ENCODE assay signal across 8 mouse cellular contexts in the genomic region with DNA sequence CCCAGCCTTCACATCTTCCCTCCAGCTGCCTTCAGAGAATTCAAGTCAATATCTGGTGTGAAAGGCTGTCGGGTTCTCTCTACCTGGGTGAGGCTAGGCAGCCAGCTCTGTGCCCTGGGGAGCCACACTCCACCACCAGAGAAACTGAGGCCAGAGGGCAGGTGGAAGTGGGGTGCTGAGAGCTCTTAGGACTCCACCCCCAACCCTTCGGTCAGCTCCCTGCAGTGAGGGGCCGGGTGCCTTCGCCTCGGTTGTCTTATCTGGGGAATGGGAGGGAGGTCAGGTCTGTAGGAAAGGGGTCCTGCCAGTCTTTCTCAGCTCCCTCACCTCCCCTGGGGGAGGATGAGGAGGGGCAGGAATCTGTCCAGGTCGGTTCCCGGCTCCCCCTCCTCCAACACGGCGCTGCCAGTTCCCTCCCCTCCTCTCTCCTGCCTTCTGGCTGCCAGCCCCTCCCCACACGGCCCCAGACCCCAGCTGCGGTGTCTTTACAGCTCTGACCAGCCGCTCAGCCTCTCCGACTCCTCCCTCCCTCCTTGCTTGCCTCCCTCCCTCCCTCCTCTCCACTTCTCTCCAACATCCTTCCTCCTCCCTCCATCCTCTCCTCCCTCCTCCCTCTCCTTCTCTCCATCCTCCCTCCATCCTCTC.
DNase-seq lines count a peak whose midpoint lies in the region; ATAC-seq and TF ChIP-seq lines count a peak whose summit lies in the region.

No protein-coding gene starts in this region.

- H3K4me1 ChIP-seq in lung, adult 2 months (ENCODE audit: control insufficient read depth, insufficient read depth, low read length) = peaks cover 29% of the 10 kb centered on the region
- peaks cover 44% of the 10 kb centered on the region for H3K4me1 ChIP-seq in intestine, embryonic 16.5 days (ENCODE audit: control insufficient read depth, insufficient read depth, low read length)
- peaks cover 14% of the 10 kb centered on the region for H3K4me1 ChIP-seq in lung, postnatal 0 days (ENCODE audit: insufficient read depth, low read depth, low read length)

- WGBS in lung, adult 2 months = 10% methylated on average over 12 of the region's 13 CpGs
- WGBS in intestine, embryonic 16.5 days = 6% methylated on average over 13 of the region's 13 CpGs
- 4% methylated on average over 13 of the region's 13 CpGs for WGBS in lung, postnatal 0 days

- ATAC-seq in intestine, embryonic 16.5 days = peak; percentile 72
- peak; percentile 63 for ATAC-seq in lung, postnatal 0 days

- peak overlapping the region; percentile 62 for H3K9ac ChIP-seq in intestine, embryonic 16.5 days (ENCODE audit: low read depth, low read length)
- H3K9ac ChIP-seq in lung, postnatal 0 days (replicated peaks; ENCODE audit: low read depth) = no peak overlapping the region

- peak overlapping the region; percentile 30 for H3K4me2 ChIP-seq in intestine, embryonic 16.5 days (ENCODE audit: low read depth, low read length)
- no peak overlapping the region; the same call in 1 of the 2 replicates for H3K4me2 ChIP-seq in lung, postnatal 0 days (replicated peaks; ENCODE audit: low read depth, low read length)

- H3K4me3 ChIP-seq in lung, adult 2 months (replicated peaks; ENCODE audit: extremely low read depth, low read depth, low read length) = no peak overlapping the region
- H3K4me3 ChIP-seq in intestine, embryonic 16.5 days (ENCODE audit: low read length) = peak overlapping the region; percentile 4; the same call in 1 of the 2 replicates
- no peak overlapping the region for H3K4me3 ChIP-seq in lung, postnatal 0 days (ENCODE audit: low read depth, low read length)

- H3K9me3 ChIP-seq in intestine, embryonic 16.5 days (ENCODE audit: control insufficient read depth, low read length) = 0 out of 2 replicates have a peak, but pooled peaks cover 3% of the 10 kb centered on the region
- H3K9me3 ChIP-seq in lung, postnatal 0 days (ENCODE audit: low read length) = no peaks in the 10 kb centered on the region

- no peaks in the 10 kb centered on the region for H3K36me3 ChIP-seq in intestine, embryonic 16.5 days (ENCODE audit: control insufficient read depth, insufficient read depth, low read length)
- H3K36me3 ChIP-seq in lung, postnatal 0 days (ENCODE audit: insufficient read depth, low read length) = no peaks in the 10 kb centered on the region

- no peak; the same call in 1 of the 2 replicates for TF ChIP-seq POLR2A in lung, adult 2 months (IDR thresholded peaks at IDR 0.05; ENCODE audit: borderline replicate concordance, extremely low read depth, low read depth, low read length)

- TF ChIP-seq EP300 in lung, postnatal 0 days (IDR thresholded peaks at IDR 0.05) = no peak

- H3K27ac ChIP-seq in intestine, embryonic 16.5 days (ENCODE audit: low read length) = peak overlapping the region; percentile 98
- H3K27ac ChIP-seq in lung, postnatal 0 days (ENCODE audit: low read length) = peak overlapping the region; percentile 81

- TF ChIP-seq CTCF in lung, adult 2 months (IDR thresholded peaks at IDR 0.05; ENCODE audit: insufficient read depth, low read length) = no peak
- TF ChIP-seq CTCF in lung, postnatal 0 days (IDR thresholded peaks at IDR 0.05) = no peak

- H3K27me3 ChIP-seq in intestine, embryonic 16.5 days (replicated peaks; ENCODE audit: control insufficient read depth, insufficient read depth, low read length) = no peaks in the 10 kb centered on the region
- no peaks in the 10 kb centered on the region for H3K27me3 ChIP-seq in lung, postnatal 0 days (replicated peaks; ENCODE audit: insufficient read depth, low read length)

- peak; percentile 71 for DNase-seq in lung, adult 2 months
- DNase-seq in lung, postnatal 25 days (ENCODE audit: low spot score) = no peak
- DNase-seq in cerebellum, adult 11-12 months = peak; percentile 87
- peak; percentile 55 to 69 for DNase-seq in frontal cortex, postnatal 36 days (ENCODE audit: low spot score in 2 of 2)
- DNase-seq in lung, postnatal 0 days (ENCODE audit: low spot score) = peak; percentile 87
- peak; percentile 64 for DNase-seq in right cerebral cortex, postnatal 25 days
- no peak for DNase-seq in B cell, adult 2 months

Comparison
In these comparisons a context has a peak if more than half of its experiments do, and no peak if none do; other contexts are left out.
1. DNase-seq: peak in lung, adult 2 months (single experiment), cerebellum, adult 11-12 months (single experiment), frontal cortex, postnatal 36 days (2 of 2), lung, postnatal 0 days (single experiment) and right cerebral cortex, postnatal 25 days (single experiment); none in lung, postnatal 25 days (single experiment) and B cell, adult 2 months (0 of 2).